Mouse (Mus musculus) ES-Bruce4 (cell line): ENCODE data around the gene Ccdc12. TPM values are rescaled to one million over a fixed set of nuclear protein-coding genes. Genes with fewer than 3 reads are reported as not detected.

Experiments
- H3K27ac ChIP-seq: 2 replicates; pipeline ENCODE4 v1.5.1; 2012; ENCODE audit warnings: low read length, inconsistent platforms; ENCODE audit not compliant: insufficient read depth
- H3K27me3 ChIP-seq: 2 replicates; pipeline ENCODE4 v1.6.1; 2012; ENCODE audit warnings: mild to moderate bottlenecking, low read length, inconsistent platforms; ENCODE audit not compliant: control insufficient read depth, poor library complexity, insufficient read depth, severe bottlenecking
- H3K36me3 ChIP-seq: 2 replicates; pipeline ENCODE4 v1.6.1; 2012; ENCODE audit warnings: inconsistent platforms, mild to moderate bottlenecking, low read length, moderate library complexity; ENCODE audit not compliant: control insufficient read depth, poor library complexity, insufficient read depth, severe bottlenecking
- H3K4me1 ChIP-seq: one replicate; pipeline ENCODE4 v1.8.1; 2011; ENCODE audit warnings: low read length; ENCODE audit not compliant: control insufficient read depth, insufficient read depth
- H3K4me3 ChIP-seq: 2 replicates; pipeline ENCODE4 v1.5.1; 2011; ENCODE audit warnings: low read depth, mild to moderate bottlenecking, low read length
- H3K9ac ChIP-seq: 2 replicates; pipeline ENCODE4 v1.6.1; 2012; ENCODE audit warnings: low read depth, mild to moderate bottlenecking, inconsistent platforms; ENCODE audit not compliant: poor library complexity, severe bottlenecking
- H3K9me3 ChIP-seq: replicated peaks from 2 replicates; pipeline ENCODE4 v1.6.1; 2012; ENCODE audit warnings: mild to moderate bottlenecking, low read length, inconsistent platforms; ENCODE audit not compliant: control insufficient read depth, poor library complexity, insufficient read depth, severe bottlenecking
- CTCF ChIP-seq: IDR thresholded peaks from one replicate; pipeline ENCODE4 v1.8.1; 2011; ENCODE audit warnings: low read depth, low read length
- EP300 ChIP-seq: IDR thresholded peaks from 2 replicates; pipeline ENCODE4 v1.6.1; 2011; ENCODE audit warnings: low read depth, low read length; ENCODE audit not compliant: insufficient read depth
- POLR2A ChIP-seq: IDR thresholded peaks from one replicate; pipeline ENCODE4 v1.8.1; 2011; ENCODE audit warnings: low read length; ENCODE audit not compliant: insufficient read depth
- polyA plus RNA-seq: library from polyadenylated mRNA; stranded (reverse); fragments of >200 nt; gene quantifications from 2 replicates; pipeline ENCODE4 v1.2.4, GENCODE M21; 2011; ENCODE audit warnings: low read depth; ENCODE audit not compliant: missing spikeins, insufficient read depth, insufficient read length

Ccdc12 gene
- polyA plus RNA-seq, 1 experiment = 33.5 TPM

DNA sequence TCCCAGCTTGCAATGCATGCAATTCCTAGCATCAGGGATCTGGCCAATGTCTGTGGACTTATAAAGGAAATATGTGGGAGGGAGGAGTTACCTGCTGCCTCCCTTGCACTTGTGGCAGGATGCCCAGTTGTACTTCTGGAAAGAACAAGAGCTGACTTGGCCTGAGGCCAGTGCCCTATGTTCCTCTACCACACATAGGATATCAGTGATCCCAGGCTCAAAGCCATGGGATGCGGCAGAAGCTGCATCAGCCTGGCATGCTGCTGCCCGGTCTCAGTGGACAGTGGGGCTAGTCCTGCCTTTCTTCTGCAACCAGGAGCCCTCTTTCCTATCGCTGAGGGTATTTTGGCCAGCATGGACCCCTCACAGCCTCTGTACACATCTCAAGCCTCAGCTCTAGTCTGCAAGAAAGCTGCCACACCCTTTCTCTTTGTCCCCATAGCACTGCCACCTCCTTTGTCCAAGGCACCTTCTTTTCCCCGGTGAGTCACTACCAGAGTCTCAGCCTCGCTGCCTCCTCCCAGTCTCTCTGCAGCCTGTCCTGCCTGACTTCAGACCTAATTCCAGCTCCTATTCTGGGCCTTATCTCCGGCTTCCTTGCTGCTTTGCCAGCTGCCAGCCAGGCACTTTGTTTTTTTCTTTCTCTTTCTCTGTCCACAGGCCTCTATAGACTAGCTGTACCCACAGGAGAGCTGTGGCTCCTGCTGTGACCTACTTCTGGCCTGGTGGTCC, 28.0 kb downstream of the Ccdc12 start:
- Histone ChIP-seq H3K36me3 (no peaks in the 10 kb centered on the region), H3K9me3 (no peaks in the 10 kb centered on the region), H3K4me1 (peaks cover 26% of the 10 kb centered on the region), H3K4me3 (no peak overlapping the region), H3K9ac (no peak overlapping the region), H3K27me3 (no peaks in the 10 kb centered on the region), H3K27ac (no peak overlapping the region)
- TF ChIP-seq EP300 = 0 out of 2 replicates have a peak, but pooled peaks have one; percentile 32
- TF ChIP-seq CTCF = no peak

GRCm38 (mm10) chr9:110685187-110685586, 28.9 kb downstream of the Ccdc12 start:
- Histone ChIP-seq H3K4me3 (no peak overlapping the region), H3K27me3 (no peaks in the 10 kb centered on the region), H3K9me3 (no peaks in the 10 kb centered on the region), H3K36me3 (no peaks in the 10 kb centered on the region), H3K9ac (no peak overlapping the region), H3K4me1 (peaks cover 26% of the 10 kb centered on the region), H3K27ac (no peak overlapping the region)
- TF ChIP-seq POLR2A (no peak), EP300 (peak; percentile 85)

DNA sequence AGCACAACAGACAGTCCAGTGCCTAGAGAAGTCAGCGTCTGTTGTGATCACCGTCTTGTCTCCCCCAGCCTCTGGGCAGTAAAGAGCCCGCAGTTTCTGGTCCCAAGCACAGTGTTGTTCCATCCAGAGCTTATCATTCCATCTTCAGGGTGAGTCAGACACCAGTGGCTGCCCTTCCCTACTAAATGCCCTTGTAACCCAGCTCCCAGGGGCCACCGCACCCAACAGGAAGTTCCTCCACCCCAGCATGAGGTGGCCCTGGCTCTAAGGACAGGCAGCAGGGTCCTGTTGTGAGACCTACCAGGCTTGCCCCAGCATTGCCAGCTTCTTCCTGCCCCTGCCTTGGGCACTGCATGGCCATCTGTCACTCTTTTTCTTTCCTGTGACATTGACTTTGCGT, 29.3 kb downstream of the Ccdc12 start:
- Histone ChIP-seq H3K4me1 (peaks cover 26% of the 10 kb centered on the region), H3K9me3 (no peaks in the 10 kb centered on the region), H3K36me3 (no peaks in the 10 kb centered on the region), H3K27me3 (no peaks in the 10 kb centered on the region), H3K4me3 (no peak overlapping the region), H3K9ac (no peak overlapping the region), H3K27ac (no peak overlapping the region)
- TF ChIP-seq CTCF (no peak), EP300 (no peak), POLR2A (no peak)

DNA sequence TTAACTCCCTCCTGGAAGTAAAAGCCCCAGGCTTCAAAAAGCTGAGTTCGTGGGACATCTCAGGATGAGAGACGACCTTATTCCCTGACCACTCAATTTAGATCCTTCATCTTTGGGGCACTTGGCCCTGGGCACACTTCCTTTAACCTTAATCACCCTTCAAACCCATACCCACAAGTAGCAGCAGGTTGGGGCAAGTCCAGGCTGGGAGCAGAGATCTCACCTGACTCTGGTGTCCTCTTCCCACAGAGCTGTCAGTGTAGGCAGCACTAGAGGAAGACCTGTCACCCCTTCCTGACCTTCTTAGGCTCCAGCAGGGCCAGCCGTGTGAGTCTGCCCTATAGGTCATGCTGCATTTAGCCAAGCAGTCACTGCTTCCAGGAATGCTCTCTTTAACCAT, 30.2 kb downstream of the Ccdc12 start:
- TF ChIP-seq CTCF = no peak
- no peak for TF ChIP-seq POLR2A
- TF ChIP-seq EP300 = no peak
- no peaks in the 10 kb centered on the region for H3K27me3 ChIP-seq
- H3K4me1 ChIP-seq = peaks cover 26% of the 10 kb centered on the region
- H3K9ac ChIP-seq = no peak overlapping the region
- no peaks in the 10 kb centered on the region for H3K36me3 ChIP-seq
- no peaks in the 10 kb centered on the region for H3K9me3 ChIP-seq
- no peak overlapping the region for H3K27ac ChIP-seq
- no peak overlapping the region for H3K4me3 ChIP-seq

- Histone ChIP-seq H3K36me3 (no peaks in the 10 kb centered on the region), H3K4me1 (peaks cover 26% of the 10 kb centered on the region), H3K27ac (no peak overlapping the region), H3K4me3 (no peak overlapping the region), H3K9me3 (no peaks in the 10 kb centered on the region), H3K9ac (no peak overlapping the region), H3K27me3 (no peaks in the 10 kb centered on the region)
- peak; percentile 49 for TF ChIP-seq CTCF
- no peak for TF ChIP-seq POLR2A
Measured at GRCm38 (mm10) chr9:110687061-110687460, 30.8 kb downstream of the Ccdc12 start.

DNA sequence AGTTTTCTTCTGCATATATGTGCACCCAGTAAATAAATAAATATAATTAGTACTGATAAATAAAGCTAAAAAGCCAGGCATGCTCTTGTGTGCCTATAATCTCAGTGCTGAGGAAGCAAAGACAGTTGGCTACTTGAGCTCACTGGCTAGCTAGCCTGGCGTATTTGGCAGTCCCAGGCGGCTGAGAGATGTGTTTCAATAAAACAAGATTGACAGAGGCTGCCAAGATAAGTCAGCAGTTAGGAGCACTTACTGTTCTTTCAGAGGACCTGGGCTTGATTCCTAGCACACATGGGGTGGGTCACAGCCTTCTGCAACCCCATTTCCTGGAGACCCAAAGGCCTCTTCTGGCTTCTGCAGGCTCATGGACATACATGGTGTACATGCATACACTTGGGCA, 31.5 kb downstream of the Ccdc12 start:
- TF ChIP-seq EP300 (no peak), CTCF (no peak), POLR2A (no peak)
- peaks cover 23% of the 10 kb centered on the region for H3K4me1 ChIP-seq
- H3K4me3 ChIP-seq = no peak overlapping the region
- H3K36me3 ChIP-seq = no peaks in the 10 kb centered on the region
- no peak overlapping the region for H3K9ac ChIP-seq
- no peak overlapping the region for H3K27ac ChIP-seq
- H3K27me3 ChIP-seq = no peaks in the 10 kb centered on the region
- no peaks in the 10 kb centered on the region for H3K9me3 ChIP-seq
